Mouse (Mus musculus) liver, embryonic 12.5 days (tissue): ENCODE results near the gene Scn1b. TPM values are rescaled to one million over a fixed set of nuclear protein-coding genes. Genes with fewer than 3 reads are reported as not detected.

Experiments
- ATAC-seq: fragments of 200-750 bp; cut with Nextera tagmentation; 2 replicates; pipeline ENCODE4 v1.8.0; 2017; ENCODE audit warnings: moderate number of reproducible peaks, mild to moderate bottlenecking, moderate library complexity
- H3K27ac ChIP-seq: fragments of 300-500 bp; sonication (generic); 2 replicates; pipeline ENCODE4 v1.5.1; 2016; ENCODE audit warnings: mild to moderate bottlenecking
- H3K27me3 ChIP-seq: fragments of 300-500 bp; sonication (generic); replicated peaks from 2 replicates; pipeline ENCODE4 v1.6.1; 2016; ENCODE audit warnings: mild to moderate bottlenecking, moderate library complexity
- H3K36me3 ChIP-seq: fragments of 300-500 bp; sonication (generic); 2 replicates; pipeline ENCODE4 v1.6.1; 2016; ENCODE audit warnings: mild to moderate bottlenecking, moderate library complexity
- H3K4me1 ChIP-seq: fragments of 300-500 bp; sonication (generic); 2 replicates; pipeline ENCODE4 v1.6.1; 2016
- H3K4me2 ChIP-seq: fragments of 300-500 bp; sonication (generic); 2 replicates; pipeline ENCODE4 v1.6.1; 2016; ENCODE audit warnings: mild to moderate bottlenecking, moderate library complexity
- H3K4me3 ChIP-seq: fragments of 300-500 bp; sonication (generic); 2 replicates; pipeline ENCODE4 v1.5.1; 2016; ENCODE audit warnings: mild to moderate bottlenecking, moderate library complexity
- H3K9ac ChIP-seq: fragments of 300-500 bp; sonication (generic); 2 replicates; pipeline ENCODE4 v1.6.1; 2016; ENCODE audit warnings: mild to moderate bottlenecking, moderate library complexity
- H3K9me3 ChIP-seq: fragments of 300-500 bp; sonication (generic); replicated peaks from 2 replicates; pipeline ENCODE4 v1.6.1; 2016; ENCODE audit warnings: mild to moderate bottlenecking, moderate library complexity
- WGBS: fragments of 180-500 bp; shearing (Covaris S2); methylation state at CpG from one replicate; pipeline ENCODE4 v1.1.7; 2016; ENCODE audit not compliant: insufficient replicate concordance; 5-methylcytosine and 5-hydroxymethylcytosine counted together
- polyA plus RNA-seq: library from polyadenylated mRNA; unstranded; fragments of >200 nt; fragmentation: Nextera tagmentation; extraction: Ambion mirVana; gene quantifications from 2 replicates; pipeline ENCODE4 v1.2.1, GENCODE M21; 2016

The Scn1b gene
- polyA plus RNA-seq, 1 experiment from 2014 or later: 1.2 TPM

GRCm38 (mm10) chr7:31094774-31095501, 31.9 kb downstream of the Scn1b start:
- Histone ChIP-seq H3K27ac (no peak overlapping the region), H3K9ac (no peak overlapping the region), H3K9me3 (no peaks in the 10 kb centered on the region), H3K4me2 (no peak overlapping the region), H3K4me3 (no peak overlapping the region), H3K36me3 (no peaks in the 10 kb centered on the region), H3K4me1 (0 out of 2 replicates have a peak, but pooled peaks cover 6% of the 10 kb centered on the region), H3K27me3 (peaks cover 9% of the 10 kb centered on the region; the same call in 1 of the 2 replicates)
- no peak for ATAC-seq
- WGBS: 10% methylated on average over 12 of the region's 12 CpGs

GRCm38 (mm10) chr7:31089721-31090120, 37.1 kb downstream of the Scn1b start:
- Histone ChIP-seq H3K27me3 (peaks cover 9% of the 10 kb centered on the region; the same call in 1 of the 2 replicates), H3K4me1 (no peaks in the 10 kb centered on the region), H3K4me3 (no peak overlapping the region), H3K4me2 (no peak overlapping the region), H3K27ac (no peak overlapping the region), H3K36me3 (no peaks in the 10 kb centered on the region), H3K9me3 (no peaks in the 10 kb centered on the region), H3K9ac (no peak overlapping the region)
- whole genome bisulfite sequencing: 19% methylated on average over 2 of the region's 2 CpGs
- ATAC-seq: no peak

GRCm38 (mm10) chr7:31088206-31088605, 38.6 kb downstream of the Scn1b start:
- H3K4me2 ChIP-seq: no peak overlapping the region
- no peaks in the 10 kb centered on the region for H3K9me3 ChIP-seq
- no peak for ATAC-seq
- H3K4me1 ChIP-seq: 0 out of 2 replicates have a peak, but pooled peaks cover 7% of the 10 kb centered on the region
- H3K9ac ChIP-seq: no peak overlapping the region
- no peak overlapping the region for H3K4me3 ChIP-seq
- H3K27me3 ChIP-seq: no peaks in the 10 kb centered on the region
- no peak overlapping the region for H3K27ac ChIP-seq
- WGBS: 44% methylated on average over 3 of the region's 3 CpGs
- H3K36me3 ChIP-seq: no peaks in the 10 kb centered on the region

- whole genome bisulfite sequencing: 22% methylated on average over 2 of the region's 2 CpGs
- Histone ChIP-seq H3K9me3 (no peaks in the 10 kb centered on the region), H3K27ac (no peak overlapping the region), H3K4me1 (0 out of 2 replicates have a peak, but pooled peaks cover 7% of the 10 kb centered on the region), H3K4me3 (no peak overlapping the region), H3K9ac (no peak overlapping the region), H3K4me2 (no peak overlapping the region), H3K27me3 (no peaks in the 10 kb centered on the region), H3K36me3 (no peaks in the 10 kb centered on the region)
- no peak for ATAC-seq
Observed at GRCm38 (mm10) chr7:31087262-31087661, 39.5 kb downstream of the Scn1b start.

- 74% methylated on average over 9 of the region's 9 CpGs for WGBS
Observed at GRCm38 (mm10) chr7:31086175-31086755, 40.5 kb downstream of the Scn1b start.

GRCm38 (mm10) chr7:31085171-31085570, 41.6 kb downstream of the Scn1b start:
- Histone ChIP-seq H3K4me3 (no peak overlapping the region), H3K27ac (0 out of 2 replicates have a peak overlapping the region, but pooled peaks have one; percentile 30), H3K9me3 (no peaks in the 10 kb centered on the region), H3K27me3 (no peaks in the 10 kb centered on the region), H3K4me2 (no peak overlapping the region), H3K4me1 (0 out of 2 replicates have a peak, but pooled peaks cover 7% of the 10 kb centered on the region), H3K9ac (no peak overlapping the region), H3K36me3 (no peaks in the 10 kb centered on the region)
- 60% methylated on average over 3 of the region's 3 CpGs for WGBS
- ATAC-seq: no peak

More at GRCm38 (mm10) chr7:31086175-31086755, 40.5 kb downstream of the Scn1b start:
- no peak overlapping the region for H3K4me2 ChIP-seq
- no peak for ATAC-seq
- no peak overlapping the region for H3K9ac ChIP-seq
- no peaks in the 10 kb centered on the region for H3K36me3 ChIP-seq
- H3K4me3 ChIP-seq: no peak overlapping the region
- 0 out of 2 replicates have a peak, but pooled peaks cover 7% of the 10 kb centered on the region for H3K4me1 ChIP-seq
- H3K9me3 ChIP-seq: no peaks in the 10 kb centered on the region
- H3K27ac ChIP-seq: no peak overlapping the region
- no peaks in the 10 kb centered on the region for H3K27me3 ChIP-seq

- Histone ChIP-seq H3K27me3 (no peaks in the 10 kb centered on the region), H3K36me3 (no peaks in the 10 kb centered on the region), H3K4me3 (no peak overlapping the region), H3K9me3 (no peaks in the 10 kb centered on the region), H3K4me1 (0 out of 2 replicates have a peak, but pooled peaks cover 7% of the 10 kb centered on the region), H3K9ac (no peak overlapping the region), H3K27ac (peak overlapping the region; percentile 43; the same call in 1 of the 2 replicates), H3K4me2 (no peak overlapping the region)
- WGBS: 54% methylated on average over 9 of the region's 9 CpGs
- ATAC-seq: no peak
Observed at GRCm38 (mm10) chr7:31084140-31084539, 42.7 kb downstream of the Scn1b start.

- H3K4me3 ChIP-seq: no peak overlapping the region
- WGBS: 61% methylated on average over 14 of the region's 14 CpGs
- no peak overlapping the region for H3K9ac ChIP-seq
- no peaks in the 10 kb centered on the region for H3K9me3 ChIP-seq
- H3K4me1 ChIP-seq: 0 out of 2 replicates have a peak, but pooled peaks cover 7% of the 10 kb centered on the region
- no peaks in the 10 kb centered on the region for H3K27me3 ChIP-seq
- no peak overlapping the region for H3K27ac ChIP-seq
- H3K4me2 ChIP-seq: no peak overlapping the region
- ATAC-seq: peak; percentile 13; the same call in 1 of the 2 replicates
- no peaks in the 10 kb centered on the region for H3K36me3 ChIP-seq
Observed at GRCm38 (mm10) chr7:31082831-31083588, 43.8 kb downstream of the Scn1b start.

- H3K36me3 ChIP-seq: no peaks in the 10 kb centered on the region
- H3K27me3 ChIP-seq: no peaks in the 10 kb centered on the region
- 0 out of 2 replicates have a peak, but pooled peaks cover 7% of the 10 kb centered on the region for H3K4me1 ChIP-seq
- H3K27ac ChIP-seq: no peak overlapping the region
- H3K4me3 ChIP-seq: no peak overlapping the region
- ATAC-seq: no peak
- no peak overlapping the region for H3K9ac ChIP-seq
- H3K4me2 ChIP-seq: no peak overlapping the region
- H3K9me3 ChIP-seq: no peaks in the 10 kb centered on the region
Observed at GRCm38 (mm10) chr7:31082106-31082505, 44.7 kb downstream of the Scn1b start.

- ATAC-seq: no peak
- no peak overlapping the region for H3K9ac ChIP-seq
Observed at GRCm38 (mm10) chr7:31081106-31081505, 45.7 kb downstream of the Scn1b start.

GRCm38 (mm10) chr7:31080611-31081010, 46.2 kb downstream of the Scn1b start:
- Histone ChIP-seq H3K36me3 (no peaks in the 10 kb centered on the region), H3K27ac (no peak overlapping the region), H3K9me3 (no peaks in the 10 kb centered on the region), H3K4me3 (no peak overlapping the region), H3K27me3 (no peaks in the 10 kb centered on the region), H3K4me1 (0 out of 2 replicates have a peak, but pooled peaks cover 7% of the 10 kb centered on the region), H3K9ac (no peak overlapping the region), H3K4me2 (no peak overlapping the region)
- ATAC-seq: no peak
- WGBS: 58% methylated on average over 3 of the region's 3 CpGs

More at GRCm38 (mm10) chr7:31081106-31081505, 45.7 kb downstream of the Scn1b start:
- H3K4me1 ChIP-seq: 0 out of 2 replicates have a peak, but pooled peaks cover 7% of the 10 kb centered on the region
- no peak overlapping the region for H3K27ac ChIP-seq
- 24% methylated on average over 1 of the region's 1 CpGs for WGBS
- no peaks in the 10 kb centered on the region for H3K36me3 ChIP-seq
- H3K4me2 ChIP-seq: no peak overlapping the region
- no peaks in the 10 kb centered on the region for H3K27me3 ChIP-seq
- no peaks in the 10 kb centered on the region for H3K9me3 ChIP-seq
- H3K4me3 ChIP-seq: no peak overlapping the region
